Mouse (Mus musculus) left cerebral cortex, postnatal 36 days (tissue): ENCODE results near the gene Vmn1r236. TPM values are rescaled to one million over a fixed set of nuclear protein-coding genes. Genes with fewer than 3 reads are reported as not detected.

Source experiments
- DNase-seq, 2 experiments: peaks; one replicate each; pipeline ENCODE4 v3.0.0; 2021 to 2022; ENCODE audit warnings: low spot score in 2 of 2, mixed read lengths in 1 of 2
- intact Hi-C: fragments of 180-260 bp; cut with DNase I; formaldehyde crosslinking; loops from one replicate; pipeline ENCODE4 v1.15.1; 2025
- microRNA-seq: library from miRNA; unstranded; fragments of <30 nt; microRNA quantifications from one replicate; pipeline ENCODE4 v1.2.0, GENCODE M21; 2022
- total RNA-seq, 2 experiments: library from RNA; stranded (reverse); gene quantifications; 2 replicates each; pipeline ENCODE4 v1.2.3; 2021

The Vmn1r236 gene
- total RNA-seq, result not detected

GRCm38 (mm10) chr17:21282642-21283041, at the start of gene Vmn1r236:
Gene Vmn1r236, plus strand, starts transcription at chr17:21282942.
- intact Hi-C loops, result no loop called here
- DNase-seq, result no peak

- no peak for DNase-seq
- intact Hi-C loops, result no loop called here
Observed at GRCm38 (mm10) chr17:21256111-21256510, 26.6 kb upstream of the Vmn1r236 start, which contains the start of gene Vmn1r235. Gene Vmn1r235, plus strand, starts transcription at chr17:21256411.

GRCm38 (mm10) chr17:21272103-21272502, 10.6 kb upstream of the Vmn1r236 start:
- peak; percentile 3 to 21 for DNase-seq
- intact Hi-C loops, result loop anchor here (2.0 to 5.0 kb wide), 2 partner anchors 151 to 245 kb away; partner anchors contain the start of gene Zfp54

- intact Hi-C loops, result no loop called here
- no peak for DNase-seq
Observed at GRCm38 (mm10) chr17:21284395-21284794, 1.7 kb downstream of the Vmn1r236 start.

- no peak for DNase-seq
- intact Hi-C loops, result no loop called here
Observed at GRCm38 (mm10) chr17:21289695-21290094, 7.0 kb downstream of the Vmn1r236 start.

GRCm38 (mm10) chr17:21311565-21311964, 28.8 kb downstream of the Vmn1r236 start, which contains the start of gene Vmn1r237:
Gene Vmn1r237, plus strand, starts transcription at chr17:21311865.
- intact Hi-C loops, result no loop called here
- DNase-seq, result no peak

Small RNA genes lying within 50 kb of the gene (microRNA-seq; reads per million reads assigned to microRNA genes)
- not detected for gene Gm26384

Other genes with a start within 250 kb of the Vmn1r236 start
- gene Vmn1r234, start 56.9 kb upstream of the Vmn1r236 start, total RNA-seq, result not detected
- not detected for gene Vmn1r235, start 26.5 kb upstream of the Vmn1r236 start, total RNA-seq
- gene Vmn1r237, start 28.9 kb downstream of the Vmn1r236 start, total RNA-seq, result not detected
- 1 to 10 TPM in 1 of 2 experiments, under 1 TPM in 1; 0.88 to 1.4 TPM for gene Zfp677, start 100.8 kb downstream of the Vmn1r236 start, total RNA-seq
- under 1 TPM; 0.62 to 0.79 TPM for gene Zfp54, start 140.3 kb downstream of the Vmn1r236 start, total RNA-seq
- 1 to 10 TPM; 3.4 to 5.3 TPM for gene Zfp51, start 167.4 kb downstream of the Vmn1r236 start, total RNA-seq
- gene Zfp53, start 206.1 kb downstream of the Vmn1r236 start, total RNA-seq, result 1 to 10 TPM; 3.6 to 4.5 TPM